Mouse (Mus musculus): Measurements from ENCODE around the gene Mt2. TPM values are rescaled to one million over a fixed set of nuclear protein-coding genes. Genes with fewer than 3 reads are reported as not detected.

Mt2 gene
- total RNA-seq (2012; rRNA removed) = 109 and 212 TPM in 2 replicates
- 4.1 and 4.3 TPM in 2 replicates for total RNA-seq (2014; rRNA removed)
- polyA plus RNA-seq (2012; ENCODE audit: insufficient read length, low read depth) = 49.4 and 54.4 TPM in 2 replicates

GRCm38 (mm10) chr8:94172075-94172808 lies at the start of gene Mt2:
TSS of gene Mt2 (plus strand) at chr8:94172664.
- no peak for TF ChIP-seq POLR2AphosphoS2 (IDR thresholded peaks at IDR 0.05; ENCODE audit: low read depth, low read length)
- no peak; the same call in 1 of the 2 replicates for TF ChIP-seq MAFK (IDR thresholded peaks at IDR 0.05; ENCODE audit: insufficient replicate concordance, low read length)
- no peak for TF ChIP-seq RAD21 (IDR thresholded peaks at IDR 0.05; ENCODE audit: low read depth, low read length)
- TF ChIP-seq SIN3A (IDR thresholded peaks at IDR 0.05; ENCODE audit: low read length) = peak; percentile 66
- TF ChIP-seq CHD1 (IDR thresholded peaks at IDR 0.05; ENCODE audit: low read depth, low read length) = 0 out of 2 replicates have a peak, but pooled peaks have one; percentile 9
- TF ChIP-seq NRF1 (IDR thresholded peaks at IDR 0.05; ENCODE audit: low read depth, low read length) = peak; percentile 83
- peak; percentile 90 for TF ChIP-seq MXI1 (IDR thresholded peaks at IDR 0.05; ENCODE audit: low read depth, low read length)
- peak; percentile 61 for TF ChIP-seq TCF12 (IDR thresholded peaks at IDR 0.05; ENCODE audit: low read depth, low read length)
- peak; percentile 42; the same call in 1 of the 2 replicates for TF ChIP-seq CHD2 (IDR thresholded peaks at IDR 0.05; ENCODE audit: low read length)
- TF ChIP-seq EP300 (IDR thresholded peaks at IDR 0.05; ENCODE audit: low read length) = no peak
- peak; percentile 99; the same call in 1 of the 2 replicates for TF ChIP-seq POLR2A (IDR thresholded peaks at IDR 0.05; ENCODE audit: low read depth, low read length)
- no peak for TF ChIP-seq PAX5 (IDR thresholded peaks at IDR 0.05; ENCODE audit: low read length)
- no peak for TF ChIP-seq KAT2A (IDR thresholded peaks at IDR 0.05; ENCODE audit: insufficient replicate concordance, low read length)
- peak; percentile 68 for TF ChIP-seq USF1 (IDR thresholded peaks at IDR 0.05; ENCODE audit: low read depth, low read length)
- TF ChIP-seq HCFC1 (IDR thresholded peaks at IDR 0.05; ENCODE audit: low read depth, low read length) = peak; percentile 50; the same call in 1 of the 2 replicates
- TF ChIP-seq ELF1 (IDR thresholded peaks at IDR 0.05; ENCODE audit: low read depth, low read length) = peak; percentile 30; the same call in 1 of the 2 replicates
- TF ChIP-seq MAZ (IDR thresholded peaks at IDR 0.05; ENCODE audit: low read depth, low read length) = peak; percentile 78; the same call in 1 of the 2 replicates
- peak; percentile 60 for TF ChIP-seq MAX (IDR thresholded peaks at IDR 0.05; ENCODE audit: low read length)
- no peak for TF ChIP-seq JUN (IDR thresholded peaks at IDR 0.05; ENCODE audit: insufficient read depth, low read depth, low read length)
- peak; percentile 28; the same call in 1 of the 2 replicates for TF ChIP-seq USF2 (conservative IDR thresholded peaks at IDR 0.05; ENCODE audit: low read depth, low read length)
- TF ChIP-seq E2F4 (IDR thresholded peaks at IDR 0.05; ENCODE audit: insufficient replicate concordance, low read depth, low read length) = no peak
- peak; percentile 95 for TF ChIP-seq TBP (conservative IDR thresholded peaks at IDR 0.05; ENCODE audit: low read depth, low read length)
- TF ChIP-seq ZNF384 (IDR thresholded peaks at IDR 0.05; ENCODE audit: low read depth, low read length) = no peak
- peak; percentile 81 for TF ChIP-seq BHLHE40 (IDR thresholded peaks at IDR 0.05; ENCODE audit: low read depth, low read length)
- TF ChIP-seq MYC (IDR thresholded peaks at IDR 0.05; ENCODE audit: low read depth, low read length) = peak; percentile 82
- TF ChIP-seq ETS1 (conservative IDR thresholded peaks at IDR 0.05; ENCODE audit: low read depth, low read length) = no peak
- Histone ChIP-seq H3K36me3 (replicated peaks in 1 of 2; ENCODE audit: control insufficient read depth in 1 of 2, insufficient read depth in 1 of 2, low read length in 1 of 2) (no peaks in the 10 kb centered on the region), H3K4me3 (replicated peaks in 1 of 3; ENCODE audit: low read depth in 2 of 3, low read length in 2 of 3, poor library complexity in 1 of 3) (peak within 1 kb of the TSS; percentile 33 to 83 (median 58)), H3K9me3 (replicated peaks; ENCODE audit: low read length) (peaks cover 2% of the 10 kb centered on the region), H3K4me1 (ENCODE audit: control insufficient read depth in 1 of 2, insufficient read depth in 2 of 2) (peaks cover 9 to 18% of the 10 kb centered on the region in 2 experiments), H3K79me2 (replicated peaks; ENCODE audit: control insufficient read depth, extremely low read depth, insufficient read depth, poor library complexity, severe bottlenecking) (no peaks in the 10 kb centered on the region; the same call in 1 of the 2 replicates), H3K27me3 (replicated peaks) (peaks cover 75% of the 10 kb centered on the region), H3K27ac (ENCODE audit: insufficient read depth, low read depth) (peak within 1 kb of the TSS; percentile 71), H3K4me2 (ENCODE audit: insufficient read depth, low read depth, poor library complexity, severe bottlenecking) (peak within 1 kb of the TSS; percentile 64), H3K9ac (ENCODE audit: insufficient read depth, low read depth) (peak within 1 kb of the TSS; percentile 81)
- dilution Hi-C loops (cut with MboI; ENCODE audit: extremely low pct_ligation_motif_present, extremely low pct_unique_long_range_greater_than_20kb, low sequenced_read_pairs) = no loop called here
- in situ Hi-C loops (cut with MboI; ENCODE audit: low pct_ligation_motif_present, low pct_unique_long_range_greater_than_20kb, low sequenced_read_pairs) = no loop called here
- peak; percentile 74 for DNase-seq (ENCODE audit: extremely low read depth)
